Mouse (Mus musculus): ENCODE data around the gene Fndc10. TPM values are rescaled to one million over a fixed set of nuclear protein-coding genes. Genes with fewer than 3 reads are reported as not detected.
"Not testable (repeated sequence)": the region's sequence is repeated elsewhere in the genome, so short reads cannot be mapped to it uniquely, and the experiment has no call there.

Gene Fndc10
- total RNA-seq (2022) = 10 to 100 TPM; 31.6 to 37.7 (median 34.7) TPM

DNA sequence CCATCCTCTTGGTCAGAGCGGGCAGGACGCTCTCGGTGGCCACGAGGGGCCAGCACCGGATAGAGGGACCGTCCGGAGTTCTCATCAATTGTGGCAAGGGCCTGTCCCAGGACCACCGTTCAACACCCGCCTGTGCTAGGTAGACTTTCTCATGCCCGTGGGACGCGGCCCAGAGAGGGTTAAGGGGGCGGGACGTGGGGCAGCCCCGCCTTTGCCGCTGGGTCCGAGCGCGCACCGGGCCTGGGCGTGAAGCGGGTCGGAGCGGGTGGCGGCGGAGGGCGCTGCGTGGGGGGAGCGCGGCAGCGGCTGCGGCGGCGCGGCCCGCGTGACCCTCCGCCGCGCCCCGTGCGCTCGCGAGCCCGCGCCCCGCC is at the start of gene Fndc10:
TSS of gene Fndc10 (plus strand) at position 232 of the 371 bp plus-strand sequence.
- DNase-seq (ENCODE audit: low spot score in 2 of 2) = peak; percentile 63 to 78

DNA sequence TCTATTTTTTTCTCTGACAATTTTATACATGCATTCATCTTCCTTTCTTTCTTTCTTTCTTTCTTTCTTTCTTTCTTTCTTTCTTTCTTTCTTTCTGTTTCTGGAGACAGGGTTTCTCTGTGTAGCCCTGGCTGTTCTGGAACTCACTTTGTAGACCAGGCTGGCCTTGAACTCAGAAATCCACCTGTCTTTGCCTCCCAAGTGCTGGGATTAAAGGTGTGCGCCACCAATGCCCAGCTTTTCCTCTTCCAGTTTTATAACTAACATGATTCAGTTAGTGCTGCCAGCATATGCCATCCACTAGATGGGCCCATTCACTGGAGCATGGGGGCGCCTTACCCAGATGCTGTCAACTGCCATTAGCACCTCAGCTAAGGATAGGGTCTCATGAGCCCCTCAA is 48.8 kb upstream of the Fndc10 start, which contains the start of gene Gm10563:
TSS of gene Gm10563 (minus strand) at position 101 of the 400 bp plus-strand sequence.
- DNase-seq (ENCODE audit: low spot score in 2 of 2) = not testable (repeated sequence)

- no peak for DNase-seq (ENCODE audit: low spot score in 2 of 2)
These were observed 48.4 kb upstream of the Fndc10 start for GRCm38 (mm10) chr4:155645721-155646120.

- no peak for DNase-seq (ENCODE audit: low spot score in 2 of 2)
These were observed 44.8 kb upstream of the Fndc10 start for GRCm38 (mm10) chr4:155649355-155649754.

DNA sequence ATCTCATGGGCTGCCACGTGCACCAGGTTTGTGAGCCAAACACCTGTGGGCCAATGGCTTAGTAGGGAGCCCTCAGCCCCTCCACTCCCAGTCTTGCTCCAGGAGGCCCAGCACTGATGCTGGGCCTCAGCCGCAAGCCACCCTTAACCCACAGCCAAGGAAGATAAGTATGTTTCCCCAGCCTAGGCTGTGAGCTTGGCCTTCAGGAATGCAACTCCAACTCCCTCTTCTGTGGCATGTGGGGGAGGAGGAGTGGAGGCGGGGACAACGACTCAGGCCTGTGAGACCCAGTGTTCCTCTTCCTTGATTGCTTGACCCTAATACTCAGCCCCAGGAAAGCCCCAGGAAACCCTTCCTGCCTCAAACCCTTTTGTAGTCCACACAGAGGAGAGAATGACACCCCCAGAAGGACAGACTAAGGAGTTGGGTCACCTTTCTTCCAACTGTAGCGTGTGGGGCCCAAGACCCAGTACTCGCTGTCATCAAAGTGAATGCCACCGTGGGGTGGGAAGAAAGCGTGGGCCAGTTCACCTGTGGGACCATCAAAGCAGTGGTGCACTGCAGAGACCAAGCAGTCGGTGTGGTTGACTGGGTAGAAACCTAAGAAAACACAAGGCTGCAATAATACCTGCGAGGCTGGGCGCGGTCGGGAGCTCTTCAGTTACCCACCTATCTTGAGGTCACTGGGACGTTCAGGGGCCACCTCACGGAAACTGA is 42.4 kb upstream of the Fndc10 start:
- no peak for DNase-seq (ENCODE audit: low spot score in 2 of 2)

GRCm38 (mm10) chr4:155652283-155653085 is 41.7 kb upstream of the Fndc10 start:
- DNase-seq (ENCODE audit: low spot score in 2 of 2) = no peak

GRCm38 (mm10) chr4:155653086-155653450 is 41.1 kb upstream of the Fndc10 start, which contains the start of gene Mmp23:
Gene Mmp23 (minus strand): TSS chr4:155653384.
- DNase-seq (ENCODE audit: low spot score in 2 of 2) = no peak

- peak in 1 of 2 experiments; percentile 16 for DNase-seq (ENCODE audit: low spot score in 2 of 2)
These were observed 40.5 kb upstream of the Fndc10 start for GRCm38 (mm10) chr4:155653451-155654182.

- no peak for DNase-seq (ENCODE audit: low spot score in 2 of 2)
These were observed 40.0 kb upstream of the Fndc10 start for GRCm38 (mm10) chr4:155654183-155654455.

GRCm38 (mm10) chr4:155654456-155655298 is 39.5 kb upstream of the Fndc10 start:
- peak in 1 of 2 experiments; percentile 22 for DNase-seq (ENCODE audit: low spot score in 2 of 2)

DNA sequence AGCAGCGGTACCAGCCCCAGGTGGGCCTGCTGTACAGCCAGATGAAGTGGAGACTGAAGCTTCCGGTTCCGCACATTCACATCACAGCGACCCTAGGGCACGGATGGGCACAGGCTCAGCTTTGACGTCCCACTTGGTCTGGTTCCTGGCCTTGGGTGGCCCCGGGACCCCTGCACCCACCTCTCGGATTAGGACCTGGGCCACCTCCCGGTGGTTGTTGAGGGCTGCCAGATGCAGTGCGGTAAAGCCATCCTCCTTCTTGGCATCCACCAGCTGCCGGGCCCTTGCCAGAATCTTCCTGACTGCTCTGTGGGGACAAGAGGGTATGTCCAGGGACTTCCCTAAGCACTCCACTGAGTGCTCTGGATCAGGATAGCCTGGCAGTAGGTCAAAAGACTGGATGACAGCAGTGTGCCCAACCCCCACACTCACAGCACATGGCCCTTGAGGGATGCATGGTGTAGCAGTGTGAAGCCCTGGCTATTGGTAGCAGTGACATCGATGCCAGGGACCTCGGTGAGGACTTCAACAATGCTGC is 37.9 kb upstream of the Fndc10 start:
- no peak for DNase-seq (ENCODE audit: low spot score in 2 of 2)

DNA sequence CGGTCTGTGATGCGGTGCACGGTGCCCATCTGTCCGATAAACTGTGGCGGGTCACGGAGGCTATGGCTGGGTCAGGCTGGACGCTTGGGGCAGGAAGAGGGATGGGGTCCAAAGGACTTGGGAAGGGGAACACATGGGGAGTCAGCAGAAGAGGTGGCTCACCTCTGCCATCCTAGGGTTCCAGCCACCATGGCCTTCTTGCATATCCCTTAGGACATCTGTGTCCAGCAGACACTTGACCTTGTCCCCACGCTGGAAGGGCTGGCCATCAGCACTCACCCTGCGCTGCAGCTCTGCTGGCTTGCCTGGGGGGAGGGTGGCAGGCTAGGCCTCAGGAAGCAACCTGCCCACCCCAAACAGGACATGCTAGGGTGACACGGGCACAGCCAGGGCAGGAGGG is 35.2 kb upstream of the Fndc10 start:
- no peak for DNase-seq (ENCODE audit: low spot score in 2 of 2)

GRCm38 (mm10) chr4:155660641-155661040 is 33.5 kb upstream of the Fndc10 start:
- DNase-seq (ENCODE audit: low spot score in 2 of 2) = no peak

GRCm38 (mm10) chr4:155666903-155667302 is 27.2 kb upstream of the Fndc10 start:
- DNase-seq (ENCODE audit: low spot score in 2 of 2) = no peak

DNA sequence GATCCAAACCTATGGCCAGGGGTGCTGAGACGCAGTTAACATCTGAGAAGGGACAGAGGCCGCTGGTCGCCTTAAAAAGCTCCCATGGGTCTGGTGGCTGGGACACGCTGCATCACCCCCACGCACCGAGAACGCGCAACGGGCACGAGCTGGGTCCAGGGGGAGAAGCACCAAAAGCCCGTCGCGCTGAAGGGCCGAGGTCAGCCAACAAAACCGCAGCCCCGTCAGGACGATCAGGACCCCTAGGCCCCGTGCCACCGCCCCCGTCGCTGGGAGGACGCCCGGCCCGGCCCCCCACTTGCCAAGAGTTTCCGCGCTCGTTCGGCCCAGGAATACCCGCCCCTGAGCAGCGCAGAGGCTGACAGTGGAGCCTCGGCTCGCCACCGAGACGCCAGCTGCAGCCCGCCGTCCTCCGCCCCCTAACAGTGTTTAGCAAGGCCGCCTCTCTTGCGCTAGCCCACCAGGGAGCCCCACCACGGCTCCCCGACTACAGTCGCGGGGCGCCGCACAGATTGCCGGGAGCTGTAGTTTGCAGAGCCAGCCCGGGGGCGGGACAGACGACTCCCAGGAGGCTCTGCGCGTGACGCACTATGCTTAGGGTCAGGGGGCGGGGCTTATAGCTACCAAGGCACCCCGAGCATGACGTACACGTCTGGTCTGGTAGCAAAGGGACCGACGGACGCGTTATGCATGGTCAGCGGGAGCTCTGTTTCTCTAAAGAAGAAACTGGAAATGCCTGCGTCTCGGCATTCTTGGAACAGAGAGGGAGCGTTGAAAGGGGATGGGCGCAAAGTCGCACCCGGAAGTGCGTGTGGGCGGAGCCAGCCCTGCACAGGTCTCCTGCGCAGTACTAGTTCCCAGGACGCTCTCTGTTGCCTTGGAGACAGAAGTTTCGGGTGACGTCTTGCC is 25.2 kb upstream of the Fndc10 start, which contains the start of gene Mib2:
TSS of gene Mib2 (minus strand) at position 510 of the 909 bp plus-strand sequence.
- peak; percentile 98 for DNase-seq (ENCODE audit: low spot score in 2 of 2)

- no peak for DNase-seq (ENCODE audit: low spot score in 2 of 2)
These were observed 24.5 kb upstream of the Fndc10 start for GRCm38 (mm10) chr4:155669598-155670075.

DNA sequence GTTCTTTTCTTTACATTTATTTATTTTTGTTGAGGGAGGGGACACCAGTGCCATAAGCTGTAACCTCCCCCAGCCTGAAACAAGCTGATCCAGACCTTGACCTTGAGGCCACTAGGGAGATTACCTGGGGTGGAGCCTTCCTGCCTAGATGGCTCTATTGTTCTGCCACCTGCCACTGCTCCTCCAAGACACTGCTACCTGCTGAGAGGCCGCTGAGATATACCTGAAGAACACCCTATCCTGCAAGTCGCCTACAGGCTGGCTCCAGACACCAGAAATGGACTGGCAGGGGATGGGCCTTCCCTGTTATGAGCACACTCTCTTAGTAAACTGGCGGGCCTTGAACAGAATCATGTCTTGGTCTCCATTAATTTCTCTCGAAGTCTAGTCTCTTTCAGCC is 23.9 kb upstream of the Fndc10 start:
- not testable (repeated sequence) for DNase-seq (ENCODE audit: low spot score in 2 of 2)

- DNase-seq (ENCODE audit: low spot score in 2 of 2) = no peak
These were observed 22.1 kb upstream of the Fndc10 start for GRCm38 (mm10) chr4:155672082-155672481.

- no peak for DNase-seq (ENCODE audit: low spot score in 2 of 2)
These were observed 18.2 kb upstream of the Fndc10 start for GRCm38 (mm10) chr4:155675991-155676390.
